ENCODE assay signal across 8 mouse cellular contexts in the genomic region with DNA sequence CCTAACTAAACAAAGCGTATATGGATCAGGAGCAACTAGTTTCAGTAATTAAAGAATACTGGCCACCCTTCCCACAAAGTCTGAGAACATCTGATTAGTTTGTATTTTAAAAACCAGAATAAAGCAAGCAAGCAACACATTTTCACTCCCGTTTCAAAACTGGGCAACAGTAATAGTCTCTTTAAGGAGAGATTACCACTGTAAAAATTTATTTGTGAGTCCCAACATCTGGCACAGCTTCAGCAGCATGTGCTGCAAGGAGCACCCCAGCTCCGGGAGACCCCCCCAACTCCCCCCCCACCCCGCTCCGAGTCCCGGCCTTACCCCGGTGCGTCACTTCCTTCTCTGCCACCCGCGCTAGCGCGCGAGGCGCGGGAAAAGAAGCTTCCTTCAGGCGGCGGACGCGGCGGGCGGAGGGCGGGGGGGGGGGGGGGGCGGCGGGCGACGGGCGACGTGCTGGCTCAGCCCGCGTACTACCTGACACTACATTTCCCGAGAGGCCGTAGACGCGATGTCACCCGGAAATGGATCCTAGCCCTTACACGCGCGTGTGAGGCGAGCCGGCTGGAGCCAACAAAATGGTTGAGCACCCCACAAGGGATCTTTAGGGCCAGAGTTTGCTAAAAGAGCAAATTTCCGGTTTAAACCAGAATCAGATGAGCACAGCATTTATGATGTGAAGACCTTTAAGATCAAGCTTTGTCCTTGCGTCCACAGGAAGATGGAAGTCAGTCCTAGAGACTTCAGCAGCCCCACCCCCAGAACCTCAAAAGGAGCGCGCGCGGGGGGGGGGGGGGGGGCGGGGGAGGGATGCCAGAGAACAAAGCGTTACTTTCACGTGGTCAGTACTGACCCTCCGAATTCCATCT. TPM values are rescaled to one million over a fixed set of nuclear protein-coding genes. Genes with fewer than 3 reads are reported as not detected.
DNase-seq lines count a peak whose midpoint lies in the region; ATAC-seq and TF ChIP-seq lines count a peak whose summit lies in the region.

No protein-coding gene starts in this region.

- no peaks in the 10 kb centered on the region for H3K27me3 ChIP-seq in forebrain, embryonic 11.5 days (ENCODE audit: control insufficient read depth, insufficient read depth, low read length)
- H3K27me3 ChIP-seq in heart, embryonic 16.5 days (ENCODE audit: control insufficient read depth, insufficient read depth, low read length) = no peaks in the 10 kb centered on the region
- H3K27me3 ChIP-seq in liver, embryonic 14.5 days (ENCODE audit: control insufficient read depth, insufficient read depth, low read length) = no peaks in the 10 kb centered on the region
- no peaks in the 10 kb centered on the region for H3K27me3 ChIP-seq in stomach, embryonic 15.5 days (replicated peaks)

- TF ChIP-seq EP300 in liver, embryonic 14.5 days (IDR thresholded peaks at IDR 0.05; ENCODE audit: low read depth) = no peak

- under 1% methylated on average over 25 of the region's 50 CpGs for WGBS in forebrain, embryonic 11.5 days
- WGBS in heart, embryonic 16.5 days = under 1% methylated on average over 25 of the region's 50 CpGs
- under 1% methylated on average over 36 of the region's 50 CpGs for WGBS in liver, embryonic 14.5 days (ENCODE audit: insufficient replicate concordance)
- WGBS in stomach, embryonic 15.5 days = under 1% methylated on average over 41 of the region's 50 CpGs

- no peaks in the 10 kb centered on the region for H3K9me3 ChIP-seq in forebrain, embryonic 11.5 days (ENCODE audit: control insufficient read depth, low read length)
- H3K9me3 ChIP-seq in heart, embryonic 16.5 days (replicated peaks; ENCODE audit: control insufficient read depth, low read length) = no peaks in the 10 kb centered on the region
- H3K9me3 ChIP-seq in liver, embryonic 14.5 days (ENCODE audit: control insufficient read depth, low read length) = no peaks in the 10 kb centered on the region
- no peaks in the 10 kb centered on the region for H3K9me3 ChIP-seq in stomach, embryonic 15.5 days

- peak; percentile 97 for ATAC-seq in forebrain, embryonic 11.5 days (replicated peaks; ENCODE audit: low FRiP score)
- ATAC-seq in heart, embryonic 16.5 days (replicated peaks; ENCODE audit: extremely low read depth, insufficient read depth, low FRiP score) = peak; percentile 97
- peak; percentile 91 for ATAC-seq in liver, embryonic 14.5 days (ENCODE audit: insufficient read depth)
- ATAC-seq in stomach, embryonic 15.5 days (ENCODE audit: insufficient read depth, low FRiP score, low read depth) = peak; percentile 96

- DNase-seq in CD8-positive naive resting alpha-beta T cell, adult 2 months (ENCODE audit: low read depth in 2 of 2, low spot score in 2 of 2) = peak; percentile 62 to 78
- peak; percentile 57 for DNase-seq in c-Kit-positive CD71-negative TER-119-negative erythroid progenitor cells, embryonic 14.5 days (ENCODE audit: low read depth)
- DNase-seq in forebrain, embryonic 11.5 days (ENCODE audit: low spot score) = peak; percentile 92
- DNase-seq in kidney, postnatal 25 days = peak; percentile 79 to 95
- peak; percentile 63 to 72 (median 67) for DNase-seq in liver, embryonic 14.5 days (ENCODE audit: low read depth in 3 of 3, low spot score in 3 of 3)
- peak; percentile 82 for DNase-seq in neural tube, embryonic 10.5 days (ENCODE audit: extremely low spot score, low spot score)

- H3K4me2 ChIP-seq in forebrain, embryonic 11.5 days (ENCODE audit: low read depth, low read length, severe bottlenecking) = peak overlapping the region; percentile 56
- H3K4me2 ChIP-seq in heart, embryonic 16.5 days (ENCODE audit: low read depth, low read length) = peak overlapping the region; percentile 71
- H3K4me2 ChIP-seq in liver, embryonic 14.5 days (ENCODE audit: low read depth) = peak overlapping the region; percentile 78
- H3K4me2 ChIP-seq in stomach, embryonic 15.5 days = peak overlapping the region; percentile 56

- TF ChIP-seq CTCF in liver, embryonic 14.5 days (IDR thresholded peaks at IDR 0.05; ENCODE audit: low read depth) = no peak

- H3K36me3 ChIP-seq in forebrain, embryonic 11.5 days (ENCODE audit: control insufficient read depth, insufficient read depth, low read length) = no peaks in the 10 kb centered on the region; the same call in 1 of the 2 replicates
- H3K36me3 ChIP-seq in heart, embryonic 16.5 days (ENCODE audit: control insufficient read depth, insufficient read depth) = no peaks in the 10 kb centered on the region
- peaks cover 8% of the 10 kb centered on the region for H3K36me3 ChIP-seq in liver, embryonic 14.5 days (replicated peaks; ENCODE audit: control insufficient read depth, insufficient read depth, low read depth)
- no peaks in the 10 kb centered on the region for H3K36me3 ChIP-seq in stomach, embryonic 15.5 days

- peak overlapping the region; percentile 57 for H3K9ac ChIP-seq in forebrain, embryonic 11.5 days (ENCODE audit: low read length)
- H3K9ac ChIP-seq in heart, embryonic 16.5 days (ENCODE audit: low read length) = peak overlapping the region; percentile 77
- H3K9ac ChIP-seq in liver, embryonic 14.5 days (replicated peaks) = peak overlapping the region; percentile 82
- peak overlapping the region; percentile 25; the same call in 1 of the 2 replicates for H3K9ac ChIP-seq in stomach, embryonic 15.5 days

- peak overlapping the region; percentile 42 for H3K4me3 ChIP-seq in forebrain, embryonic 11.5 days (ENCODE audit: low read depth, low read length)
- peak overlapping the region; percentile 62 for H3K4me3 ChIP-seq in heart, embryonic 16.5 days (ENCODE audit: low read length)
- peak overlapping the region; percentile 62 to 74 for H3K4me3 ChIP-seq in liver, embryonic 14.5 days (ENCODE audit: insufficient read depth in 1 of 2, low read depth in 2 of 2, low read length in 2 of 2)
- H3K4me3 ChIP-seq in stomach, embryonic 15.5 days (replicated peaks) = peak overlapping the region; percentile 45

- peak overlapping the region; percentile 93 for H3K27ac ChIP-seq in forebrain, embryonic 11.5 days (ENCODE audit: low read depth, low read length)
- peak overlapping the region; percentile 91 for H3K27ac ChIP-seq in heart, embryonic 16.5 days (ENCODE audit: low read length)
- H3K27ac ChIP-seq in liver, embryonic 14.5 days = peak overlapping the region; percentile 81
- peak overlapping the region; percentile 97 for H3K27ac ChIP-seq in stomach, embryonic 15.5 days

- H3K4me1 ChIP-seq in forebrain, embryonic 11.5 days (replicated peaks; ENCODE audit: control insufficient read depth, insufficient read depth, low read length) = peaks cover 2% of the 10 kb centered on the region; the same call in 1 of the 2 replicates
- H3K4me1 ChIP-seq in heart, embryonic 16.5 days (ENCODE audit: control insufficient read depth, insufficient read depth, low read length) = peaks cover 6% of the 10 kb centered on the region; the same call in 1 of the 2 replicates
- peaks cover 0 to 6% of the 10 kb centered on the region in 2 experiments; a peak in 1 of 4 replicates for H3K4me1 ChIP-seq in liver, embryonic 14.5 days (replicated peaks; ENCODE audit: control insufficient read depth in 2 of 2, insufficient read depth in 2 of 2, low read length in 1 of 2)
- H3K4me1 ChIP-seq in stomach, embryonic 15.5 days = no peaks in the 10 kb centered on the region

RNA-seq across cellular contexts. Expression of a gene that starts 13.6 kb away (rescaled TPM):
- polyA plus RNA-seq in forebrain, embryonic 11.5 days (2014; fragmentation: Nextera tagmentation; extraction: Ambion mirVana) = not detected in 2 replicates
- polyA plus RNA-seq in heart, embryonic 16.5 days (2015; fragmentation: Nextera tagmentation; extraction: Ambion mirVana) = not detected in 2 replicates
- polyA plus RNA-seq in liver, embryonic 14.5 days (2012; rRNA removed) = not detected in 2 replicates
- polyA plus RNA-seq in liver, embryonic 14.5 days (2014; fragmentation: Nextera tagmentation; extraction: Ambion mirVana) = not detected in 2 replicates
- polyA plus RNA-seq in stomach, embryonic 15.5 days (2015; fragmentation: Nextera tagmentation; extraction: Ambion mirVana) = not detected in 2 replicates

Comparison
In these comparisons a context has a peak if more than half of its experiments do, and no peak if none do; other contexts are left out.
1. Peak in every context shown above with its lines: DNase-seq, ATAC-seq, H3K4me3 ChIP-seq and H3K27ac ChIP-seq.
2. H3K9ac ChIP-seq: peak in every context shown above with its lines; median percentile 82 in liver, embryonic 14.5 days; 77 in heart, embryonic 16.5 days; 57 in forebrain, embryonic 11.5 days; 25 in stomach, embryonic 15.5 days.